Mouse (Mus musculus): ENCODE results near the gene Selenow. TPM values are rescaled to one million over a fixed set of nuclear protein-coding genes. Genes with fewer than 3 reads are reported as not detected.
A peak's percentile ranks its signal among the peaks of the same experiment; 100 is the strongest.
"Not testable (repeated sequence)": the region's sequence is repeated elsewhere in the genome, so short reads cannot be mapped to it uniquely, and the experiment has no call there.

The Selenow gene
- total RNA-seq, 2 experiments from 2014 or later: 179 to 265 TPM

DNA sequence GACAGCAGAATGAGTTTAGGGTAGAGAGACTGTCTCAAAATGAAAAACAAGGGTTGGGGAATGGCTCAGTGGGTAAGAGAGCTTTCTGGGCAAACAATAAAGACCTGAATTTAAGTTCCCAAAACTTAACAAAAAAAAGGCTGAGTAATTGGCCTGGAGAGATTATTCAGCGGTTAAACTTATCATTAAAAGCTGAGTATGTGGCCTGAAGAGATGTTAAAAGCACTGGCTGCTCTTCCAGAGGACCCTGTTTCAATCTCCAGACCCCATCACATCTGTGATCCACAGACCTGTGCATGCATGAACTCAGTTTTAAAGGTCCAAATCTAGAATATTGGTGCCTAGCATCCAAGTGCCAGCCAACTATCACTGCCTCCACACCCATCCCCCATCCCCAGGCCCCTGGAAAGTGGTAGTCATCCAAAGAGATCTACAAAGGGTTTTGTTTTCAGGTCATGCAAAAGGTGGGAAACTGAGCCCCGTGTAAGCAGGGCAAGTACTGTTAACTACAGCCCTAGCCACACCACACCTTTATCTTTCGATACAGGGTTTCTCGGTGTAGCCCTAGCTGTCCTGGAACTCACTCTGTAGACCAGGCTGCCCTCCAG is 25.6 kb upstream of the Selenow start:
- DNase-seq (ENCODE audit: low spot score in 2 of 2): no peak

GRCm38 (mm10) chr7:15945721-15946536 is 23.7 kb upstream of the Selenow start, which contains the start of gene Nop53:
TSS of gene Nop53 (minus strand) at chr7:15946074.
- peak; percentile 89 to 90 for DNase-seq (ENCODE audit: low spot score in 2 of 2)

DNA sequence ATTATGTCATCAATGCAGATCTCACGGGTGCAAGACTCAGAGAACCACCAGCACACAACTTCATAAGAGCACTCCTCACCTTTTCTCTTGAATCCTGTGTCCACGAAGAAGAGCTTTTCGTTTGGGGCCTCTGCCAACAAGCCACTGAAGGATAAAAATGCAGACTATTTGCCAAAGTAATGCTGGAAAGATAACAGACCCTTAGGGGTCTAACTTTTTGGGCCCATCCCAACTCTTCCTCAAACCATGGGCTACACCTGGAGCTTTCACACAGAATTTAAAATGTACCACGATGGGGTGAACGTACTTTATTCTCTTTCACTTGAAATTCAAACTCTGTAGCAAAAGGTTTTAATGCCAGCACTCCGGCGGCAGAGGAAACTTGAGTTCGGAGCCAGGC is 23.0 kb upstream of the Selenow start:
- no peak for DNase-seq (ENCODE audit: low spot score in 2 of 2)

DNA sequence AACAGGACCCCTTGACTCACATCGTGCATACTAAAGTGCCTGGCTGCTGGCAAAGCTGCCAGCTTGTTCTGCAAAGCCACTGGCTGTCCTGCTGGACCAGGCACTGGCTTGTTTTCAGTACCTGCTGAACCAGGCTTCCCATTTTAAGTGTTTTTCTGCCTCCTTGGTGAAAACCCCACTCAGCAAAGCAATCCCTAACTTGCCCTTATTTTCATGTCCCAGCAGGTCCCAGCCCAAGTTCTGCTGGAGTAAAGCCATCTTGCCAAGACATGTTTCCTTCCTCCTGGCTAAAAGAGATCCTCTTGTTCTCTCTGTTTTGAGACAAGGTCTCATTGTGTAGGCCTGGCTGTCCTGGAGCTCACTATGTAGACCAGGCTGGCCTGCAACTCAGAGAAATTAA is 22.1 kb upstream of the Selenow start:
- no peak for DNase-seq (ENCODE audit: low spot score in 2 of 2)

- no peak for DNase-seq (ENCODE audit: low spot score in 2 of 2)
Observed at GRCm38 (mm10) chr7:15938621-15939020, 16.4 kb upstream of the Selenow start.

- no peak for DNase-seq (ENCODE audit: low spot score in 2 of 2)
Observed at GRCm38 (mm10) chr7:15937491-15937890, 15.3 kb upstream of the Selenow start.

- no peak for DNase-seq (ENCODE audit: low spot score in 2 of 2)
Observed at GRCm38 (mm10) chr7:15933437-15934359, 11.5 kb upstream of the Selenow start.

GRCm38 (mm10) chr7:15931635-15932034 is 9.4 kb upstream of the Selenow start:
- DNase-seq (ENCODE audit: low spot score in 2 of 2): no peak

DNA sequence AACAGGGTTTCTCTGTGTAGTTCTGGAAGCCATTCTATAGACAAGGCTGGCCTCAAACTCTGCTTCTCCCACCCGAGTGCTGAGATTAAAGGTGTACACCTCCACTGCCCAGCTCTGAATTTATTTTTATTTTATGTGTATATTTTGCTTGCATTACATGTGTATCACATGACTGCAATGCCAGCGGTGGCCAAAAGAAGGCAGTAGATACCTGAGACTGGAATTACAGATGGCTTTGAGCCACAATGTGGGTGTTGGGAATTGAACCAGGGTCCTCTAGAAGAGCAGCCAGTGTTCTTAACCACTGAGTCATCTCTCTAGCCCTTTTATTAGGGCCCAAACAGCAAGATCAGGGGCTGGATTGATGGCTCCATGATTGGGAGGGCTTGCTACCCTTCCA is 8.3 kb upstream of the Selenow start:
- DNase-seq (ENCODE audit: low spot score in 2 of 2): no peak

- DNase-seq (ENCODE audit: low spot score in 2 of 2): peak; percentile 64 to 74
Observed at GRCm38 (mm10) chr7:15929910-15930309, 7.7 kb upstream of the Selenow start.

DNA sequence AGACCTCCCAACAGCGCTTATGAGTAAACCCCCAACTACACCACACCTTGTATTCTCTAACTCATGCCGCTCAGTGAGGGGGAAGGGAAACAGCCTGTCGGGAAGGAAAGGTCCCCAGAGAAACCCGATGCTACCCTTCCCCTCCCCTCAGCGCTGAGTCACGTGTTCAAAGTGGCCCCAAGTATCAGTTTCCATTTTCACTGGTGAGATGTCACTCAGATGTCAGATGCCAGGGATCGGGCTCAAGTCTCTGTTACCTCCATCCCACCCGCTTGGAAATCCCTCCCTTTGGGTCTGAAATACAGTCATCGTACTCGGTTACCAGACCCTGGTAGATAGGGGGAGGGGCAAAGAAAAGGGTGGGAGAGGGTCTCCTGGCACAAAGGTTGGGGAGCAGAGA is 406 bp downstream of the Selenow start:
- DNase-seq (ENCODE audit: low spot score in 2 of 2): no peak

DNA sequence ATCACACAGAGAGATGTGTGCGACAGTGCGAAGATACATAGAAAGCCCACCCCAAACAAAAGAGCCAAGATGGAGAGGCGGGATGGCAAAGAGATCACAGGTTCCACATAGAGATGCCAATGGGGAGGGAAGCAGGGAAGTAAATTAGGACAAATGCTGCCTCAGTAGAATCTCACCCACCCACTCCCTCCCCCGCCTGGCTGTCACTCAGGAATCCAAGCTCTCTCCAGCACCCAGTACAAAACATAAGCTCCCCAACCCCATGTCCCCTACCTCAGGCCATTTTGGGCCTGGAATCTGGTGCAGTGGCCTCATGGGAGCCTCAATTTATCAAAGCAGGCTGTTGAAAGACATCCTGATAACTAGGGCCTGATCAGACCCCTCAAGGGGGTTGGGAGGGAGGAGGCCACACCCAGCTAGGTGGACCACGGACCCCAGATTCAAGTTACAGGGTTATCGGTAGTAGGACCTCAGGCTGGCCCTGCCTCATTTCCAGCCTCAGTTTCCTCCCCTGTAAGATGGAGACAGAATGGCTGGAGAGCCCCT is 1.5 kb downstream of the Selenow start:
- no peak for DNase-seq (ENCODE audit: low spot score in 2 of 2)

DNA sequence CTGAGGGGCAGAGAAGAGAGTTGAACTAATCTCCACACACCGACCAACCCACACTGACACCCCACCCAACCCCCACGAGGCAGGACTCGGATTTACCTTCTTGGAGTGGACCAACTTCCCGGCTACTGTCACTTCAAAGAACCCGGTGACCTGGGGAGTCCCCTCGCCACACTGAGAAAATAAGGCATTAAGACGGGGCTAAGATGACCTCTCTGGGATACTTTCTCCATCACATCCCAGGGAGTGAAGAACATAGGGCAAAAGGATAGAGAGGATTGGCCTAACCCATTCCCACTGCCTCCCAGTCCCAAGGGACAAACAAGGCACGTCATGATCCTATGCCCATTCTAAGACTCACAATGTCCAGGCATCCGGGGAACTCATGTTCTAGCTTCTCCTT is 2.3 kb downstream of the Selenow start:
- no peak for DNase-seq (ENCODE audit: low spot score in 2 of 2)

- no peak for DNase-seq (ENCODE audit: low spot score in 2 of 2)
Observed at GRCm38 (mm10) chr7:15918371-15918770, 3.8 kb downstream of the Selenow start.

DNA sequence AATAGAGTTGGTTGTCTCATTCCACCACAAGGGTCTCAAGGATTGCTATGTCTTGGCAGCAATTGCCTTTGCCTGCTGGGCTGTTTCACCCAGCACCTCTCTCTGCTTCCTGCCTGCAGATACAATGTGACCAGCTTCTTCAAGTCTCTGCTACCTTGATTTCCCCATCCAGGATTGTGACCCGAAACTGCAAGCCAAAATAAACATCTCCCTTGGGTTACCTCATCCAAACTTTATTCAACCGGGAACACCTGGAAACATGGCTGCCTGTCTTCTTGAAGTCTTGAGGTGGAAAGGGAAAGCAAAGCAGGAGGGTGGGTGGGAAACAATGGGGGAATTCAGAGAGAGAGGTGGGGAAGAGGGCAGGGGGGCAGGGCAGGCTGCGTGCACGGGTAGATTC is 5.2 kb downstream of the Selenow start:
- no peak for DNase-seq (ENCODE audit: low spot score in 2 of 2)

DNA sequence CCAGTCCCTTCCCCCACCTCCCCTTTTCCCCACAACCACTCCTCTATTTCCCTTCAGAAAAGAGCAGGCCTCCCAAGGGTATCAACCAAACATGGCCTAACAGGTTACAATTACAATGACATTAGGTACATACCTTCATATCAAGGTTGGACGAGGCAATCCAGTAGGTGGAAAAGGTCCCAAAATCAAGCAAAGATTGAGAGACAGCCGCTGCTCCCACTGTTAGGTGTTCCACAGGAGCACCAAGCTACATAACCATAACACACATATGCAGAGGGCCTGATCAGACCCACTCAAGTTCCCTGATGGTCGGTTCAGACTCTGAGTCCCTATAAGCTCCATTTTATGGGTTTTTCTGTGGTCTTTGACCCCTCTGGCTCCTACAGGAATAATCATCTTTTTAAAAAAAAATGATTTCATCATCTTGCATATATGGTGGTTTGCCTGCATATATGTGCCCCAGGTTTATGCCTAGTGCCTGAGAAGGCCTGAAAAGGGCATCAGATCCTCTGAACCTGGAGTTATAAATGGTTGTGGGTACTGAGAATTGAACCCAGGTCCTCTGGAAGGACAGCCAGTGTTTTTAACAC is 6.0 kb downstream of the Selenow start:
- no peak for DNase-seq (ENCODE audit: low spot score in 2 of 2)

DNA sequence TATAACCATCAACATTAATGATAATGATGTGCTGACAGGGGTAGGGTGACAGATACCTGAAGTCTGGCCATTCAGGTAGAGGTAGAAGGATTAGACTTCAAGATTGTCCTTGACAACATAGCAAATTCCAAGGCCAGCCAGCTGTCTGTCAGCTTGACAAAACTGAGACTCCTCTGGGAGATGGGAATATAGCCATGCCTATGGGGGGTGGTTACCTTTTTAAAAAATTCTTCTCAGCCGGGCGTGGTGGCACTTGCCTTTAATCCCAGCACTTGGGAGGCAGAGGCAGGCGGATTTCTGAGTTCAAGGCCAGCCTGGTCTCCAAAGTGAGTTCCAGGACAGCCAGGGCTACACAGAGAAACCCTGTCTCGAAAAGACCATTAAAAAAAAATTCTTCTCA is 6.5 kb downstream of the Selenow start:
- DNase-seq (ENCODE audit: low spot score in 2 of 2): not testable (repeated sequence)

DNA sequence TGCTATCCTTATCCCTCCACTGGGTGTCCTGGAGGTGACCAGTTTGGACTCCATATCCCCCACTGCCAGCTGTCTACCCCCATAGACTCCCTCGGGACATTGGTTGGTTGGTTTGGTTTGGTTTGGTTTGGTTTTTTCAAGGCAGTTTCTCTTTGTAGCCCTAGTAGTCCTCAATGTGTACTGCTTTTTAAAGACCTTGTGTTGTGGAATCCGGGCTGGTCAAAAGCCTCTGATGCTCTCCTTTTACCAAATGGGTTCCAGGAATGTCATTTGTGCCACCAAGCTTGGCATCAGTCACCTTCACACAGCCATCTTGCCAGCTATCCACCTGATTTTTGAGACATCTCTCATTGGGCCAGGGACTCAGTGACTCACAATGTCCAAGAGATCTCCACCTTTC is 7.5 kb downstream of the Selenow start:
- DNase-seq (ENCODE audit: low spot score in 2 of 2): no peak

- DNase-seq (ENCODE audit: low spot score in 2 of 2): peak; percentile 34 to 39
Observed at GRCm38 (mm10) chr7:15914252-15914651, 8.0 kb downstream of the Selenow start.

GRCm38 (mm10) chr7:15912183-15912582 is 10.0 kb downstream of the Selenow start:
- DNase-seq (ENCODE audit: low spot score in 2 of 2): peak; percentile 70

- no peak for DNase-seq (ENCODE audit: low spot score in 2 of 2)
Observed at GRCm38 (mm10) chr7:15910521-15910920, 11.7 kb downstream of the Selenow start.

Data from adrenal gland, adult 18-20 months (tissue).